Comparison of ENCODE assay signal across 8 mouse cellular contexts in genomic region chr2:130905751-130906583, GRCm38 (mm10). TPM values are rescaled to one million over a fixed set of nuclear protein-coding genes. Genes with fewer than 3 reads are reported as not detected.
A peak's percentile ranks its signal among the peaks of the same experiment; 100 is the strongest.
DNase-seq lines count a peak whose midpoint lies in the region; ATAC-seq lines count a peak whose summit lies in the region.

4930402H24Rik (minus strand) TSS chr2:130906406.
Atrn (plus strand) TSS chr2:130906495.

- peaks cover 2% of the 10 kb centered on the region for H3K36me3 ChIP-seq in megakaryocyte, embryonic 14.5 days (replicated peaks; ENCODE audit: low read length)

- H3K4me1 ChIP-seq in megakaryocyte, embryonic 14.5 days: peaks cover 46% of the 10 kb centered on the region

- ATAC-seq in common myeloid progenitor, adult 5-6 weeks (replicated peaks; ENCODE audit: low read depth, poor library complexity, severe bottlenecking): peak; percentile 95

- peak within 1 kb of the TSS; percentile 99 for H3K4me3 ChIP-seq in megakaryocyte, embryonic 14.5 days (replicated peaks)

- no peaks in the 10 kb centered on the region for H3K27me3 ChIP-seq in megakaryocyte, embryonic 14.5 days (replicated peaks)

- peak; percentile 96 for DNase-seq in ZHBTc4 (ENCODE audit: low read depth, low spot score)
- peak; percentile 79 to 84 for DNase-seq in gastrocnemius, adult 8-10 months (ENCODE audit: low spot score in 2 of 2)
- DNase-seq in hindlimb bud, embryonic 11.5 days (ENCODE audit: extremely low spot score, low read depth, low spot score): peak; percentile 46
- peak; percentile 75 to 91 for DNase-seq in left cerebral cortex, adult 8-10 months (ENCODE audit: low spot score in 2 of 2)
- DNase-seq in right cerebral cortex, postnatal 10 days (ENCODE audit: low spot score in 2 of 2): peak; percentile 95 to 96
- peak; percentile 90 for DNase-seq in urinary bladder, postnatal 25 days (ENCODE audit: low spot score)

- H3K9me3 ChIP-seq in megakaryocyte, embryonic 14.5 days: no peaks in the 10 kb centered on the region

RNA-seq across cellular contexts. Expression of gene 4930402H24Rik, which starts in this region (rescaled TPM):
- total RNA-seq in common myeloid progenitor, adult 5-6 weeks (2017): 12.2 and 16.4 TPM in 2 replicates
- 1 to 10 TPM; 2.0 to 4.0 (median 2.9) TPM for total RNA-seq in gastrocnemius, adult 8-10 months (2022)
- 10 to 100 TPM; 79.2 to 90.2 (median 83.6) TPM for total RNA-seq in left cerebral cortex, adult 8-10 months (2022)
- polyA plus RNA-seq in megakaryocyte, embryonic 14.5 days (2012; ENCODE audit: insufficient read depth, low replicate concordance): 0.98 and 1.4 TPM in 2 replicates

RNA-seq across cellular contexts. Expression of gene Atrn, which starts in this region (rescaled TPM):
- 10.7 and 14.2 TPM in 2 replicates for total RNA-seq in common myeloid progenitor, adult 5-6 weeks (2017)
- 10 to 100 TPM; 11.4 to 15.0 (median 12.0) TPM for total RNA-seq in gastrocnemius, adult 8-10 months (2022)
- total RNA-seq in left cerebral cortex, adult 8-10 months (2022): 100 to 1,000 TPM; 104 to 115 (median 108) TPM
- polyA plus RNA-seq in megakaryocyte, embryonic 14.5 days (2012; ENCODE audit: insufficient read depth, low replicate concordance): 0.73 and 1.2 TPM in 2 replicates

Comparison
In these comparisons a context has a peak if more than half of its experiments do, and no peak if none do; other contexts are left out.
1. Peak in every context shown above with its lines: DNase-seq, ATAC-seq and H3K4me3 ChIP-seq.
2. DNase-seq: peak in every context shown above with its lines; median percentile 96 in ZHBTc4; 96 in right cerebral cortex, postnatal 10 days; 90 in urinary bladder, postnatal 25 days; 83 in left cerebral cortex, adult 8-10 months; 82 in gastrocnemius, adult 8-10 months; 46 in hindlimb bud, embryonic 11.5 days.